Mouse (Mus musculus) embryo, embryonic 11 days (tissue): ENCODE results near the gene Mark1.
A peak's percentile ranks its signal among the peaks of the same experiment; 100 is the strongest.

Source experiments
- DNase-seq: peaks from one replicate; pipeline ENCODE4 v3.0.0-alpha.2; 2015

Gene Mark1

GRCm38 (mm10) chr1:184882281-184883268 is 116.8 kb downstream of the Mark1 start, which contains the start of gene C130074G19Rik:
Gene C130074G19Rik (minus strand): TSS chr1:184883218.
- DNase-seq: peak; percentile 75

DNA sequence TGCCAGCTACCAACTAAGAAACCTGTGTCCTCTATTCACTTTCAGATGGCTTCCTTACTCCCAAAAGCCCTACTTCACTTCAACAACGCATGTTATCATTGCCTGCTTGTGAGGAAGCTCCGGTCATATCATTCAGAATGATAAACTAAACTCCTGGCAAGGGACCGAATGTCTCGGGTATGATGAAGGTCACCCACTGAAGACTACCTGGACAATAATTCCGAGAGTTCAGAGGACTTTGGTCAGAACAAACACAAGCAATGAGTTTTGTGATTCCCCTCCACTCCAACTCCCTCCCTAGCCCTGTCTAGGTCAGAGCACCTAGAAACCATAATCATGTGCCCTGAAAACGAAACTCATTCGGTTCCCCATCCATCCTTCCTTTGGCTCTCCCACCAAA is 117.5 kb downstream of the Mark1 start:
- DNase-seq: no peak

DNA sequence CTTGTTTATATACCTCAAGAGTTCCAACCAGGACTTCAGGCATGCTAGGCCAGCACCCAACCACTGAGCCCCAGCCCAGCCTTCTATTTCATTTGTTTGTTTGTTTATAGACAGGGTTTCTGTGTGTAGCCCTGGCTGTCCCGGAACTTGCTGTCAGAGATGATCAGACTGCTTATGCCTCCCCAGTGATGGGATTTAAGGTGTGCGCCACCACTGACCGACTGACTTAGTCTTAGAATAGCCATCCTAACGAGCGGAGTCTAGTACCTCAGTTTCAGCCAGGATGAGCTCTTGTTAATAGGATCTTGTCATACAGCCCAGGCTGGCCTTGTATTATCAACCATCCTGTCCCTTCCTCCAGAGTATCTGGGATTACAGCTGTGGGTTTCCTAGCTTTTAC is 118.2 kb downstream of the Mark1 start:
- DNase-seq: no peak

DNA sequence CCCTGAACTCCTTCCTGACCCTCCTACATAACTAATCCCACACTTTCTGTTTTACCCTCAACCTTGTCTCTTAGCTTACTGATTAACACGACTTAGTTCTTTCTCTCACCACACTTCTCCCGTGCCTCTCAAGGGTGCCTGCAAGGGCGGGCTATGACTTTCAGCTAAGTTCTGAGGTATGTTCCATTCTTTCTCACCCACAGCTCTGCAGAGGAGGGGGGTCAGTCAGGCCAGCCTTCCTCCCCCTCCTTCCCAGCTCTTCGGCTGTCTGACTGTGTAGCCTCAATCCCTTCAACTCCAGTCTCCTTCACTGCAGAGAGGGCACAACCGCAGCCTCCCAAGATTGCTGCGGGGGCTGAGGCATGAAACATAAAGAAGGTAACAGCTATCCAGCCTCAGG is 120.5 kb downstream of the Mark1 start:
- no peak for DNase-seq

- DNase-seq: no peak
Observed at GRCm38 (mm10) chr1:184877306-184877705, 122.1 kb downstream of the Mark1 start.

DNA sequence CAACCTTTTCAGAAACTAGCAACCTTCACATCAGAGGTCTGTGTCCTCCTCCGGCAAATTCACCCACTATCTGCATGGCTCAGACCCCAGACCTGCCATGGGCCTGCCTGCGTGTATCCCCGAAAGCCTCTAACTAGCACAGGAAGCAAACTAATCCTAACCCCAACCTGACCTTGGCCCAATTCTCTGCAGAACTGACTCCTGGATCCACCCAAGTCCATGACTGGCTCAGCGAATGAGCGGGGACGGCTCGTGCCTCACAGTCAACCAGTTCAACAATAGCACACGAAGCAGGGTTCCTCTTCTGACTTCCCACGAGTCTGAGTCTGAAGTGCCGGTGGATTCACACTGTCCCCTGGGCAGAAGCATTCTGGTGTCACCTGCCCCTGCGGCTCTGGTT is 125.5 kb downstream of the Mark1 start:
- no peak for DNase-seq

- no peak for DNase-seq
Observed at GRCm38 (mm10) chr1:184872069-184872819, 127.1 kb downstream of the Mark1 start.

- peak; percentile 26 for DNase-seq
Observed at GRCm38 (mm10) chr1:184871506-184871905, 127.9 kb downstream of the Mark1 start.

DNA sequence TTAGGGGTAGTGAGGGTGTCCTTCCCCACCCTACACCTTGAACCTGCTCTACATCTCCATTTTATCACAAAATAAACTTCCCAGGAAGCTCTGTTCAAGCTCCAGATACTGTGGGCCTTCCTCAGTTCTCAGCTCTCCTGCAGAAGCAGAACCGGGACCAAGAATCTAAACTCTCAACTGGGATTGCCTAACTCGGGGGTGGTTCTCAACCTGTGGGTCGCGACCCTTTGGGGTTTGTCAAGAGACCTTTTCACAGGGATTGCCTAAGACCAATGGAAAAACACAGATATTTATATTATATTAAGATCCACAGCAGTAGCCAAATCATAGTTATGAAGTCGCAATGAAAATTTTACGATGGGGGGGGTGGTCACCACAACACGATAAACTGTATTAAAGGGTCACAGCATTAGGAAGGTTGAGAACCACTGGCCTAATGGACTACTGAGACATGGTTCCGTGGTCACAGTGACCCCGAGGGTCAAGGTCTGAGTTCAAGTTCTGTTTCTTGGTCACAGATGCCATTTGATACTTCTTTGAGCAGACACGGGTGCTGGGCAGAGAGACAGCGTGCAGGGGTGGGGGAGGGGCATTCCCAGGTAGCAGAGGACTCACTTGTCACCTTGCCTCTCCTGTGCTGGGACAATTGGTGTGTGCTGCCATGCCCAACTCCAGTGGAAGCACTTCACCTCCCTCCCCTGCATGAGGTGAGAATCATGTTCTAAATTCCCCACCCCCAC is 128.6 kb downstream of the Mark1 start:
- no peak for DNase-seq

GRCm38 (mm10) chr1:184869939-184870565 is 129.3 kb downstream of the Mark1 start:
- DNase-seq: no peak

DNA sequence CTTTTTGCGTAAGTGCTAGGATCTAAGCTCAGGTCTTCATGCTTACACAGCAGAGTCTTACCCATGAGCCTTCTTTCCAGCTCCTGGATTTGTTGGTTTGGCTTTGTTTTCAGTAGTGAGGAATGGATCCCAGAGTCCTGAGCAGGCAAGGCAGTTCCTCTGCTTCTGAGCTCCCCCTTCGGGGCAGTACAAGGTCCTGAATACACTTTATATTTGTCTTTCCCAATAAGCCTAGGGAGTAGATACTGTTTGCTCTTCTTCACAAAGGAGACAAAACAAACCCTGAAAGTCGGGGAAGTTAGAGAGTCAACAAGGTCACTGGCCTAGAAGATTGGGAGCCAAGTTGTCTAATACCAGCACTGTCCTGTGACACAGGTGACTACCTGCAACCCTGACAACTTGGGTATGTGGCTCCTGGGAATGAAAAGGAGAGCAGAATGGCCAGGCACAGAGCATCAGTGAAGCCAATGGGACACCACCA is 131.7 kb downstream of the Mark1 start:
- DNase-seq: no peak

DNA sequence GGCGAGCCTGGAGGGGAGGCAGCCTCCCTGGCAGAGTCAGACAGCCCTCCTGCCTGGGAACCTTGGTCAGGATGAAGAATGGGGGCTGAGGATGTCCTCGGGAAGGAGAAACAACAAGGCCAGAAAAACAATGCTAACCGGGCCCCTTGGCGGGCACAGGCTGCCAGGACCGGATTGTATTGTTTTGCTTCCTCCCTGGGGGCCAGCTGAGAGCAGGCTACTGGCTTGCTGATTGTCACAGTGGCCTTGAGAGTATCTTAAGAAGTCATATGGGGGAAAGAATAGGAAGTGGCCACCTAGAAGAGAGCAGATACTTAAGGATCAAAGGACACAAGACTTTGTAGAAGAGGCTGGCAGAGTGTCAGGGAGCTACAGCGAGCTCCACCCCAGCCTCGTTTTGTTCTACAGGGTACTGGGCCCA is 135.0 kb downstream of the Mark1 start:
- DNase-seq: no peak

GRCm38 (mm10) chr1:184862636-184863035 is 136.7 kb downstream of the Mark1 start:
- no peak for DNase-seq

- no peak for DNase-seq
Observed at GRCm38 (mm10) chr1:184861551-184861950, 137.8 kb downstream of the Mark1 start.

DNA sequence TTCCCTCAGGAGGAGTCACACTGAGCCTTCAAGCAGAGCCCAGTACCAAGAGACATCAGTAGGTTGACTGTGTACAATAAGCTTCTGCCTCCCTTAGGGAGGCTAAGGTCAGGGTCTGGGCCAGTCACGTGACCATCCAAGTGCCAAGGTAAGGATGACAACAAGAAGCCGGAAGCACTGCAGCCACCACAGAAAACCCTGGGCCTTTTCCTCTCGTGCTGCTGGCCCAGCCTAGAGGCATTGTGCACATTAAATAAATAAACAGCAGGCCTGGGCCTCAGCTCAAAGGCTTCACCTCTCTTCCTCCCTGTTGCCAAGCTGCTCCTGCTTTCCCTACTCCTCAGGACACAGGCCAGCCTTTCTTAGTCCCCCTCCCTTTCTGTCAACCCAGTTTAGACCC is 139.1 kb downstream of the Mark1 start:
- DNase-seq: no peak

- DNase-seq: no peak
Observed at GRCm38 (mm10) chr1:184858253-184858652, 141.1 kb downstream of the Mark1 start.

- no peak for DNase-seq
Observed at GRCm38 (mm10) chr1:184857216-184857615, 142.2 kb downstream of the Mark1 start.

- no peak for DNase-seq
Observed at GRCm38 (mm10) chr1:184853922-184854321, 145.4 kb downstream of the Mark1 start.

GRCm38 (mm10) chr1:184853339-184853738 is 146.0 kb downstream of the Mark1 start:
- DNase-seq: peak; percentile 79

- DNase-seq: peak; percentile 89
Observed at GRCm38 (mm10) chr1:184851741-184852618, 147.4 kb downstream of the Mark1 start.

- no peak for DNase-seq
Observed at GRCm38 (mm10) chr1:184851166-184851565, 148.2 kb downstream of the Mark1 start.
